Mouse (Mus musculus): ENCODE results near the gene Gm20489.

Gm20489 gene

GRCm38 (mm10) chrX:101268755-101269124 is at the start of gene Gm20489:
Gene Gm20489, minus strand, starts transcription at chrX:101269023.
- DNase-seq (ENCODE audit: low spot score in 2 of 2) = no peak

GRCm38 (mm10) chrX:101313625-101314359 is 45.0 kb upstream of the Gm20489 start:
- peak; percentile 85 to 93 for DNase-seq (ENCODE audit: low spot score in 2 of 2)

GRCm38 (mm10) chrX:101309299-101309698 is 40.5 kb upstream of the Gm20489 start:
- DNase-seq (ENCODE audit: low spot score in 2 of 2) = no peak

GRCm38 (mm10) chrX:101304646-101305045 is 35.8 kb upstream of the Gm20489 start:
- no peak for DNase-seq (ENCODE audit: low spot score in 2 of 2)

- DNase-seq (ENCODE audit: low spot score in 2 of 2) = no peak
These were observed 32.8 kb upstream of the Gm20489 start for GRCm38 (mm10) chrX:101301654-101302053.

- no peak for DNase-seq (ENCODE audit: low spot score in 2 of 2)
These were observed 31.7 kb upstream of the Gm20489 start for GRCm38 (mm10) chrX:101300427-101301030.

- DNase-seq (ENCODE audit: low spot score in 2 of 2) = peak; percentile 66 to 72
These were observed 30.9 kb upstream of the Gm20489 start for GRCm38 (mm10) chrX:101299473-101300426.

- DNase-seq (ENCODE audit: low spot score in 2 of 2) = peak; percentile 68 to 69
These were observed 30.2 kb upstream of the Gm20489 start, which contains the start of gene Nlgn3 for GRCm38 (mm10) chrX:101299055-101299454. Gene Nlgn3, plus strand, starts transcription at chrX:101299168.

GRCm38 (mm10) chrX:101290111-101290510 is 21.3 kb upstream of the Gm20489 start:
- no peak for DNase-seq (ENCODE audit: low spot score in 2 of 2)

- no peak for DNase-seq (ENCODE audit: low spot score in 2 of 2)
These were observed 20.2 kb upstream of the Gm20489 start for GRCm38 (mm10) chrX:101289037-101289436.

- no peak for DNase-seq (ENCODE audit: low spot score in 2 of 2)
These were observed 19.6 kb upstream of the Gm20489 start for GRCm38 (mm10) chrX:101288432-101288831.

- DNase-seq (ENCODE audit: low spot score in 2 of 2) = no peak
These were observed 18.7 kb upstream of the Gm20489 start for GRCm38 (mm10) chrX:101287543-101287942.

GRCm38 (mm10) chrX:101285953-101286670 is 17.3 kb upstream of the Gm20489 start:
- DNase-seq (ENCODE audit: low spot score in 2 of 2) = no peak

GRCm38 (mm10) chrX:101285534-101285933 is 16.7 kb upstream of the Gm20489 start:
- DNase-seq (ENCODE audit: low spot score in 2 of 2) = peak; percentile 54 to 72

GRCm38 (mm10) chrX:101282813-101283212 is 14.0 kb upstream of the Gm20489 start:
- DNase-seq (ENCODE audit: low spot score in 2 of 2) = no peak

- peak; percentile 89 for DNase-seq (ENCODE audit: low spot score in 2 of 2)
These were observed 5.3 kb upstream of the Gm20489 start, which contains the start of gene Med12 for GRCm38 (mm10) chrX:101273875-101274738. Gene Med12, plus strand, starts transcription at chrX:101274030.

- DNase-seq (ENCODE audit: low spot score in 2 of 2) = no peak
These were observed 4.6 kb upstream of the Gm20489 start for GRCm38 (mm10) chrX:101273410-101273809.

GRCm38 (mm10) chrX:101268025-101268754 is 633 bp downstream of the Gm20489 start, which contains the start of gene Il2rg:
Gene Il2rg, minus strand, starts transcription at chrX:101268255.
- no peak for DNase-seq (ENCODE audit: low spot score in 2 of 2)

GRCm38 (mm10) chrX:101266631-101267030 is 2.2 kb downstream of the Gm20489 start:
- no peak for DNase-seq (ENCODE audit: low spot score in 2 of 2)

GRCm38 (mm10) chrX:101263892-101264291 is 4.9 kb downstream of the Gm20489 start, which contains the start of gene Gm614:
Gene Gm614, minus strand, starts transcription at chrX:101263992.
- DNase-seq (ENCODE audit: low spot score in 2 of 2) = no peak

All from right cerebral cortex, postnatal 10 days (tissue).